Mouse (Mus musculus) thymus, postnatal 25 days (tissue): Measurements from ENCODE around the gene Zfp580.
"Not testable (repeated sequence)": the region's sequence is repeated elsewhere in the genome, so short reads cannot be mapped to it uniquely, and the experiment has no call there.

Source experiments
- DNase-seq: peaks from one replicate; pipeline ENCODE4 v3.0.0; 2022

The Zfp580 gene

GRCm38 (mm10) chr7:5074984-5075383 is 23.6 kb downstream of the Zfp580 start:
- DNase-seq: no peak

- DNase-seq: no peak
Observed at GRCm38 (mm10) chr7:5076931-5077330, 25.6 kb downstream of the Zfp580 start.

GRCm38 (mm10) chr7:5079365-5080009 is 28.1 kb downstream of the Zfp580 start:
- DNase-seq: not testable (repeated sequence)

DNA sequence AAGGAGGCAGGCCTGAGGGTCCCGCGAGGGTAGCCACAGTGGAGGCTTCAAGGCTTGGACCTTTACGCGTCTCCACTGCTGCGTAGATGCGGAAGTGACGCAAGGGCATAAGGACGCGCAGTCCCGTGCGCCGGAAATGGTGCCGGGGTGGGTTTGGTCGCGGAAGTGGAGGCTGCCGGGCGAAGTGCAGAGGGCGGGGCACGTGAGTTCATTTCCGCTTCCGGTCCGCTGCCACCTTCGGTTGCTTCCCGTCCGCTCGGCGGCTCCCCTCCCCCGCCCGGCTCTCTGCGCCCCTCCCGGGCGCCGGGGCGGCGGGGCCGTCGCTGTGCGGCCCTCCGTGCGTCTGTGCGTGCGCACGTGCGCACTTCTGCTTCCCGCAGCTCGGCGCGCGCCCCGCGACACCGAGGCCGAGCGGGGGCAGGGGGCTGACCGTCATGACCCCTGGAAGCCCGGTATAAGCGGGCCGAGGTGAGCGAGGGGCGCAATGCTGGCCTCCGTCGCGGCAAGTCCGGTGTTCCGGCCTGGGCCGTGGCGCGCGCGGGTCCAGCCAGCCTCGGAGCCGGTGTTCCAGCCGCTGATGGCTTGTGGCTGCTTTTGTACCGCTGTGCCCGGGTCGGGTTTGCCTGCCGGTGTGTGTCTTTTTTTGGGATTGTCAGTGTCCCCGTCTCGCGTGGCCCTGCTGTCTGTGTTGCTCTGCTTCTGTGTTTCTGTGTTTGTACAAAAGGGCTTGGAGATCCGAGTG is 28.8 kb downstream of the Zfp580 start, which contains the start of gene Epn1:
TSS of gene Epn1 (plus strand) at position 226 of the 742 bp plus-strand sequence.
- DNase-seq: peak; percentile 96

GRCm38 (mm10) chr7:5080815-5081214 is 29.5 kb downstream of the Zfp580 start:
- no peak for DNase-seq

DNA sequence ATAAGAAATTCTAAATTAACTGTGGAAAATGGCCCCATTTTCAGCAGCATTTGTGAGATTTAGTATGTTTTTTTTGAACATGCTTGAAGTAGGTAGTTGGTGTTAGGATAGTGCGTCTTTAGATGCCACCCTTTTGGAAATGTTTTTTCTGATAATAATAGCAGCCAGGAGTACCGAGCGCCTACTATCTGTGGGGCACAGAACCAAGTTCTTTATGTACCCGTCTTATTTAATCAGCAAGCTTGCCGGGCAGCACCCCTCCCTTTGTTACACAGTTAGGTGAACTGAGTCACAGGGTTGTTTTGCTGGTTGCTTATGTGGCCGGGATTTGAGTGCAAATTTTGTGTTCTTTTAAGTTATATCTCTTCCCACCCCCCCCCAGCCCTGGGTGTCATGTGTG is 29.9 kb downstream of the Zfp580 start:
- DNase-seq: no peak

DNA sequence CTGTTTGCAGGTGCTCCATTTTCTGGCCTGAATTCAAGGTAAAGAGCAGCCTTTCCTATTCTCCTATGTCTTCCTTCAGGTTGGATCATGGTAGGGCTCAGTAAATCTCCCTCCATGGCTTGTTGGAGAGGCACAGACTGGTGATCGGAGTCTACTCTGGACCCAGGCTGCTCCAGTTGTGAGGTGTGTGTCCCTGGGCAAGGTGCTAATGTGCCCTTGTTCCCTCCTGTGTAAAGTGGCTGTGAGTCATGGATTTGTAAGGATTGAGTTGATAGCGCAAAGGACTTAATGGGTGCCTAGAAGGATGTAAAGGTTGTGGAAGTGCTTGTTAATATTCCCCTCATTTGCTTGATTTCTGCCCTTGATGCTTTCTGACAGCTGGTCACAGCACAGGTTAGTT is 30.6 kb downstream of the Zfp580 start:
- no peak for DNase-seq

- no peak for DNase-seq
Observed at GRCm38 (mm10) chr7:5083325-5084105, 32.2 kb downstream of the Zfp580 start.

DNA sequence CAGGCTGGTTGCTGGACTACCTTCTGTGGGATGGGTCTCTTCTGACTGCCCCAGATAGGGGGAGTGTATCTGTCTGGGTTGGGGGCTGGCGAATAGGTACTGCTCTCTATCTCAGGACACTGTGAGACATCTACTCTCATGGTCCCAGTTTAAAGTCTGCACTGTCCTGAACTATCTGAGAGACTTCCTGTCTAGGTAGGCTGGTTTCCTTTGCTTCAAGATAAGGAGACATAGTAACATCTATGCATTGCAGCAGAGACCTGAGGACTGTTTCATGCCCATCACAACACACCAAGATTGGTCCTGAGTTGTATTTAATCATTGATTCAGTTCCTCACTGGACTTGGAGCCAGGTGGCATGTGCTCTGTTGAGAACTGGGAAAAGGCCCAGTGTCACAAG is 34.2 kb downstream of the Zfp580 start:
- DNase-seq: no peak

DNA sequence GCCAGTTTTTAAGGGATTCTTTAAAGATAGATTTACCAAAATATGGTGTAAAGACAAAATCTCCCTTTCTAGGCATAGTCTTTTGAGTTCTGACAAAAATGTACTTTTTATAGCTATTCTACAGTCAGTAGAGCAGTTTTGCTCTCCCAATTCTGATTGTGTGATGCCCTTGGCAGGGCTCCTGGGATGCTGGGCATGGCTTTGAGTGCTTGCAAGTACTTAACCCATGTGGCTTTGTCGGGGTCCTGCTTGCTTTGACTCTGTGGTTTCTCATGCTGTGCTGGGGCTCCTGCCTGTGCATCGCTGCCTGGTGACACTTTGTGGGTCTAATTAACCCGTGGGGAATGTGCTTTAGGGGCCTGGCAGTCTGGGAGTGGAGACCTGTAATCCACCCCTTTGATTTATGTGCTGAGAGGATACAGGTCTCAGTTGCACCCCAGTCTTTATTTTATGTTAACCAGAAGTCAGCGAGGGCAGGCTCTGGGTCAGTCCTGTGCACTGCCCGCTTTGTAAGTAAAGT is 35.6 kb downstream of the Zfp580 start:
- no peak for DNase-seq

- DNase-seq: no peak
Observed at GRCm38 (mm10) chr7:5087886-5088285, 36.5 kb downstream of the Zfp580 start.

- DNase-seq: no peak
Observed at GRCm38 (mm10) chr7:5089853-5090252, 38.5 kb downstream of the Zfp580 start.

DNA sequence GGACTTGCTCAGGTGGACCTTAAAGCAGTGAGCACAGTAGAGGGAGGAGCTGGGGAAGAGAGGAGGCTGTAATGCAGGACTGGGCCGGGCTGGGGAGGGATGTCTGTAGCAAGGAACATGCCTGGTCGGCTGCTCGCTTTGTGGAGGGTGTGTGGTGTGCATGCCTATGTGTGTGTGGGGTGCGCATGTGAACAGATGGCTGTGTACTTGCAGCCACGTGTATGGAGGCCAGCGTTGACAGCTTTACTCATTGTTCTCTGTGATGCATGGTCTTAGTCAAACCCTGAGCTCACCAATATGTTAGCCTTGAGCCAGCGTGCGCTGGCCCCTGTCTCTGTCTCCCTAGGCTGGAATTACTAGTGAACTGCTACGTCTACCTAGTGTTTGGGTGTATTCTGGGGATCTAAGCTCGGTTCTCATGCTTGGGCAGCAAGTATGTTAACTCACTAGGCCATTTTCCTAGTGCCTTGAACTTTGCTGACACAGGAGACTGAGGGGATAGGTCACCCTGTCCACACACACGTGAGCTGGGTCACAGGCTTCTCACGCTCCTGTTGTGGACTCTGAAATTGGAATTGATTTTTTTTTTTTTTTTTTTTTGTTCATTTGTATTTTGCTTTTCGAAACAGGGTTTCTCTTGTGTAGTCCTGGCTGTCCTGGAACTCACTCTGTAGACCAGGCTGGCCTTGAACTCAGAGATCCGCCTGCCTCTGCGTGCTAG is 39.8 kb downstream of the Zfp580 start:
- DNase-seq: no peak

DNA sequence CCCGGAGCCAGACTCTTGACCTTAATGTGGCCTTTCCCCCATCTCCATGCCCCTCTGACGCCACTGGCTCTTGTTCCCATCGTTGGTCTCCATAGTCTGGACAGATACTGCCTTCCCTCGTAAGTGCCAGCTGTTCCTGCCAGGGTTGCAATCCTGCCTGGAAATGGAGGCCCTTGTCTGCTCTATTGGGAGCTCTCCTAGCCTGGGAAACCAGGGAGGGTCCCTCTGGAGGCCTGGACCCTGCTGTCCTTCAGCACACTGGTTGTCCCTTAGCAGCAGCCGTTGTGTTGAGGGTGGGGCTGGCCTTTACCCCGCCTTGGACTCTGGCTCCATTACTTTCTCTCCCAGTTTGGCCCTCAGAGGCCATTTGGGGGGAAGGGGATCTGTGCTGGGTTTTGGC is 41.0 kb downstream of the Zfp580 start:
- no peak for DNase-seq

GRCm38 (mm10) chr7:5092831-5093510 is 41.6 kb downstream of the Zfp580 start:
- no peak for DNase-seq

GRCm38 (mm10) chr7:5098769-5099168 is 47.4 kb downstream of the Zfp580 start:
- no peak for DNase-seq

GRCm38 (mm10) chr7:5099796-5100195 is 48.5 kb downstream of the Zfp580 start:
- DNase-seq: no peak

GRCm38 (mm10) chr7:5101066-5101663 is 49.8 kb downstream of the Zfp580 start:
- no peak for DNase-seq

GRCm38 (mm10) chr7:5102564-5102963 is 51.2 kb downstream of the Zfp580 start:
- DNase-seq: no peak
